Mouse (Mus musculus) left cerebral cortex, adult 9 months (tissue): ENCODE data around the gene Trove2.

Source experiments
- DNase-seq, 2 experiments: peaks; one replicate each; pipeline ENCODE4 v3.0.0; 2022; ENCODE audit warnings: low spot score in 2 of 2

Trove2 gene

DNA sequence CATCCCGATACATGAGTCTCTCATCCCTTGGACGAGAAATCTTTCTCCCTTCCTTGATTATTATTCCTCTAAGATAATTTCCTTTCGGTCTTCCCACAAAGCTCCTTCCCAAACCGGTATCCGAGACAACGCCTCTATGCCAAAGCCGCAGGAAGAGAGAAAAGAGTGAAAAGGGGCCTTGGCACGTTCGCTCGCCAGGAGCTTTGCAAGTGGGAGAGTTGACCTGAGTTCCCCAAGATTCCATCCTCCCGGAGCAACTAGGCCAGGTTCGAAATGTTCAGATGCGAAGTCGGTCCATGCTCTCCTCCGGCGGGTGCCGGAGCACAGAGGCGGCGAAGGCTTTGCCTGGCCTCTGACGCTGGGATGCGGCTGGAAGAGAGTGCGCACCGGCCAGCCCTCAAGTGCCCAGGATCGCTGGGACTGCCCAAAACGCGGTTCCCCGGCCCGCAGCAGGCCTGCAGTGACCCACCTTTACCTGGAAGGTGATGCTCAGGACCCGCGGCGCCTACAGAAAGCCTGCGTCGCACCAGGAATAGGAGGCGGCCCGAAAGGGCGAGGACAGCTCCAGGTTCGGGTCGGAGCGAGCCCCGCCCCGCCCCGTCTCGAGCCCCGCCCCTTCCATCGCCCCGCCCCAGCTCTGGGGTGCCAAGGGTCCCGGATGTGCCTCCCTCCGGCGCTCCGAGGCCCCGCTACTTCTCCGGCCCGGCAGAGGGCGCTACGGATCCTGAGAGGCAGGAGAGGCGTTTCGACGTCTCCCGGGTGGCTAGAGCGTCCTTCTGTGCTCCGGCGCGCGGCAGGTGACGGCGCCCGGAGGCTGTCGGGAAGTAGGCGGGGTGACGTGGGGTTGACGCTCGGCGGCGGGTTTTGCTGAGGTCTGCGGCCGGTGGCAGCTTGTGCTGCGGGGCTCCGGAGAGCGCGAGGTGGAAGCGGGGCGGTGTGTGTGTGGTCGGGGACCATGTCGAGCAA lies at the start of gene Trove2, which contains the start of gene Uchl5:
TSS of gene Trove2 (minus strand) at position 623 of the 966 bp plus-strand sequence.
TSS of gene Uchl5 (plus strand) at position 827 of the 966 bp plus-strand sequence.
- peak; percentile 90 to 98 for DNase-seq

DNA sequence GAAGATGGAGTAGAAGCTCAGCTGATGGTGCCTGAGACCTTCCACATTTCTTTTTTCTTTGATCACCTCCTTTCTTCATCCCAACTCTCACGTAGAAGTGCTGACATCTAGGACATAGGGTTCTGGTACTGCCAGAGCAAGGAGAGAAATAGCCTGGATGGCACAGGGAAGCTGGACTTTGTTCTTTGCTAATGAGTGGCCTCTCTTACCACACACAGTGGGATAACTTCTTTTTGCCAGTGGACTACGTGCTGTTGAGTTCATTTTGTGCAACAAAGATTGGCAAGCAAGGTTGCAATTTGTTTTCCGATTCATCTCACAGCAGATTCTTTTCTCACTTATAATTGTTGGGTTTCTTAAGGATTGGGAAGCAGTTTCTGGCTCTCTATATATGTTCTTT lies 45.8 kb upstream of the Trove2 start:
- no peak for DNase-seq

DNA sequence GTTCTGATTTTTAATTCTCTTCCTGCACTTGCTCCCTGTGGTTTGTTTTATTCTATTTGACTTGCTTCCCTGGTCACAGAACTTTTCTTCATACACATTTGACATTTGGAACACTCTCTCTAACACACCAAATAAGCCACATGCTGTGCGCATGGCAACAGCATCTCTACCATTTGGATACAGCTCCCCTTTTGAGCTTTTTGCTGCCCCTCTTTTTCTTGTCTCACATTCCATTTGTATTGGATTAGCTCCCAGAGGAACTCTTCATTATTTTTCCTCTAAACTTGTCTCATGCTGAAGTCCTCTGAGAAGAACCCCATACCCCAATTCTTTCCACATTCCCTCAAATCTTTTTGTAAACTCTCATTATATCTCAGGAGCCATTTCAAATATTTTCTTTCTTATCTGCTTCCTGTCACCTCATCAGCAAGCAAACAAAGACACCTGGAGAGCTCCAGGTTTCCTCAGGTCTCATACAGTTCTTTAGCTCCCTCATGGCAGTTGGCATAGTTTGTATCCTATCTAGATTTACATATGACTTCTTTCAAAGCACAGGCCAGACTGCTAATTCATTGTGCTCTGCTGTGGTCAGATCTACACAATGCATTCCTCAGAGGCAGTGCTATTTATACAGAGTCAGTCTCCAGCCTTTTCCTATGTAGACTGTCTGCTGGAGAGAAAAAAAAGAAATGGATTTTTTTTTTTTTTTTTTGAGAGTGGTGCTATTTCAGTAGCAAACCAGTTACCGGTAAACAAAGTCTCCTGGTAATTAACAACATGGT lies 43.4 kb upstream of the Trove2 start:
- no peak for DNase-seq

DNA sequence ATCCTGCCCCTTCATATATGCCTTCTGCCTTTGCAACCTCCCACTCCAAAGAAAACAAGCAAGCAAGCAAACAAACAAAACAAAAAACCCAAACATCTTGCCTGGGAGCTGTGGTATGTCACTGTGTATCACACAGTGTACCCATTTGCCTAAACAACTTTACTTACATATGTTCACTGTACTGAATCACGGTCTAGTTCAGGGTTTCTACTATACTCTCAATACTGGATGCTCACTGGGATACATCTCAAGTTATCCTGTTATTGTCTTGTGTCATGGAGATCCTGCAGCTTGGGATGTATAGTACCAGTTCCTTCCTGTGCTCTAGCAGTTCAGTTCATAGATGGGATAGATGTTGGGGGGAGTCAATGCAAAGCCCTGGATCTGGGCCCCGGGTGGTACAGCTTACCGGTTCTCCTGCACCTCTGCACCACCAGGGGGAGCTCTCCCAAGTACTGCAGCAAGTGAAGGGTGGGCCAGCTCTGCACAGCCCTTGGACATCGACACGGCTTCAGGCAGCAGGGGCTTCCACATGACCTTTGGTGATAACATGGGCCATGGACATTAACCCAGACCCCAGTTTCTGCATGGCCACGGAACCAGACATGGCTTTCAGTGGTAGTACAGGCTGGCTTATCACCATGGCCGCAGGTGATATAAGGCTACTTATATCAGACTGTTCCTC lies 37.0 kb upstream of the Trove2 start:
- peak in 1 of 2 experiments; percentile 77 for DNase-seq

DNA sequence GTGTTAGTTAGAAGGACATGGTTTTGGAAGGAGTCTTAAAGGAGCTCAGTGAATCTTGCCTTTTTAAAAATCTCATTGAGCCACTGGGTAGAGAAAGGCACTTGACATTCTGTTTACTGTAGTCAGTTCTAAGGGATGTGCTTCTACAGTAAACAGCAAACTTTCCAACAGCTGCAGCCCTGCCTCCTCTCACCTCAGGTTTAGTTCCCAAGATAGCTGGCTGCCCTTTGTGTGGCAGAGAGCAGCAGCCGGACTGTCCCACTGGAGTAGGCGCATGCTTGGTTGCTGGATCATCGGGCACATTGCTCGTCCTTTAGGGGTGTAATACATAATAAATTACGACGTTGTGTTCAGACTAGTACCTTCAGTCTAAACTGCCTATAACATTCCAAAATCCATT lies 32.2 kb upstream of the Trove2 start:
- DNase-seq, result no peak

DNA sequence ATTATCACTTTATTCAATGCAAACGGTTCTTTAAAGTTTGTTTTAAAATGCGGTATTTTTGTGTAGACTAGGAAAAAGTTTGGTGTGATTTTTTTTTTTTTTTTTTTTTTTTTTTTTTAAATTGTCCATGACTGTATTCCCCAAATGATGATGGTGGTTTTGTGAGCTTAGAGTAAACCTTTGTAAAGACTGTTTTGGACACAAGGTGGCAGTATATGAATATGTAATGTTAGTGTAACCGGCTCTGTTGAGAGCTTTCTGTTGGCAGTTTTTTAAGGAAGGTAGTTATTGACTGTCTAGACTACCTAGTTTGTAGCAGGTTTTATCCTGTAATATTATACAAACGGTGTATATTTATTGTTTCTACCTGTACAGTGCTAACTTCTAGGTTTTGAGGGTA lies 26.7 kb upstream of the Trove2 start:
- peak; percentile 35 to 46 for DNase-seq

DNA sequence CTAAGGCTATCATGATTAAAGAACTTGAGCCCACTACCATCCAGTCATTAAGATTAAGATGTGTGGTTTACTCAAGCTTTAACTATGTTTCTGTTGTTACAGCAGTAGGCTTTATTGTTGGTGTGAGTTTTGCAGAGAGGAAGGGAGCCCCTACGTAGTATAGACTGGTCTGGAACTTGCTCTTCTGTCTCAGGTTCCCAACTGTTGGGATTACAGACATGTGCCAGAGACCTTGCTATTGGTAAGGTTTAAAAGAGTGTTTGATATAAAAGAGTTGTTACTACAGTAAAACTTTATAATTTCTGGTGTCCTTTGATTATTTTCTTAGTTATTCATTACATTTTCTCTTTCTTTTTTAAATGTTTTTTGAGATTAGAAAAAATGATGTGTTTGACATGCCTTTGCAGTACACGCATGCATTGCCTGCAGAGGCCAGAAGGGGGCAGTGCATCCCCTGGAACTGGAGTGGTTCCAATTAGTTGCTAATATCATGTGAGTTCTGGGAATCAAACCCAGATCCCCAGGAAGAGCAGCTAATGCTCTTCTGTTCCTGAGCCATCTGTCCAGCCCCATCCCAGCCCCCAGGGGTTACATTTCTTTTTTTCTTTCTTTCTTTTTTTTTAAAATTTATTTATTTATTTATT lies 11.8 kb upstream of the Trove2 start:
- no peak for DNase-seq

DNA sequence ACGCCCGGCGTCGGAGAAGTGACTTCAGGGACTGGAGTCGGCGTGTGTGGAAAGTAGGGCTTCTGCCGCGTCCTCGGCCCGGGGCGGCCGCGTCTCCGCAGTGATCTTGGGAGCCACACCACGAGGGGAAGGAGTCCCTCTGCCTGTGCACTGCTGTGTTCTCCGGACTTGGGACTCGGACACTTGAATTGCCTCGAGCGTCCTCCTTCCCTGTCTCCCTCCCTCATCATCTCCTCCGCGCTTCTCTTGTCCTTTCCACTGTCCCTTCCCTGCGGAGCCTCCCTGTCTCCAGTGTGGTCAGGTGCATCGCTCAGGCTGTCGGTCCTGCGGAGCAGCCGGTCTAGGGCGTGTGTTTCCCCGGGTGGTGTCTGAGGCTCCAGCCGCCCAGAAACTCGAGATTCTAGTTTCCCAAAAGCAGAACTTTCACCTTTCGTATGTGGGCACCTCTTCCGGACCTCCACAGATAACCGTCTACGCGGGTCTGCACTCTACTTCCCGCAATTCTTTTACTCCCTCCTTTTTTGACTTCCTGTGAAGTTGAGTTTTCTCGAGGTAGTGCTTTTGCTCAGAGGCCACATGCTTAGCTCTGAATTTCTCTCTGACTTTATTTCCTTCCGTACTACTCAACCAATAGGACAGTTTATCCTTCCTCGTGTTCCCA lies 820 bp upstream of the Trove2 start:
- peak in 1 of 2 experiments; percentile 14 for DNase-seq

DNA sequence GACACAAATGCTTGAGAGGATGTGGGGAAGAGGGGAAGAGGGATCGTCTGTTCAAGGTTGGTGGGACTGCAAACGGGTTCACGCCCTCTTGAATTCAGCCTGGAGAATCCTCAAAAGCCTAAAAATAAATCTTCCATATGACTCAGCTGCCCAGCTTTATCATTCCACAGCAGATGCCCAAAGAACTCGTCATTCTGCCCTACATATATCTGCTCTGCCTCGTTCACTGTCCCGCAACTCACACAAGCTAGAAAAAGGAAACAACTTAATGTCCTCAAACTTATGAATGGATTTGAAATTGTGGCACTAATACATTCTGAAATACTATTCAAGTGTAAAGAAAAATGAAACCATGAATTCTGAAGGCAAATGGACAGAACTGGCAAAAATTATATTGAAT lies 3.0 kb downstream of the Trove2 start:
- no peak for DNase-seq

DNA sequence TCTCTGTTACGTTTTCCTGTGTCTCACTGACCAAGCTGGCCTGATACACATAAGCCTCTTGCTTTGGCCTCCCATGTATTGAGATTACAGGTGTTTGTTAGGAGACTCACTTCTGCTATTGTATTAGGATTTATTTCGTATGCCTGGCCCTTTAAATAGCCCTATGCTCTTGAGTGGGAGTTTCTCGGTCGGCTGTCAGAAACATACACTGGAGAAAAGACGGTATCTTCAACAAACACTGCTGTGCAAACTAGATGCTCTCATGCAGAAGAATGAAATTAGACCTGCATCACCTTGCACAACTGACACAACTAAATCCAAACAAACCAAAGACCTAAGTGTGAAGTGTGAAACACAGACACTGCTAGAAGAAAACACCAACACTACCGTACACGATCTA lies 3.8 kb downstream of the Trove2 start:
- no peak for DNase-seq

DNA sequence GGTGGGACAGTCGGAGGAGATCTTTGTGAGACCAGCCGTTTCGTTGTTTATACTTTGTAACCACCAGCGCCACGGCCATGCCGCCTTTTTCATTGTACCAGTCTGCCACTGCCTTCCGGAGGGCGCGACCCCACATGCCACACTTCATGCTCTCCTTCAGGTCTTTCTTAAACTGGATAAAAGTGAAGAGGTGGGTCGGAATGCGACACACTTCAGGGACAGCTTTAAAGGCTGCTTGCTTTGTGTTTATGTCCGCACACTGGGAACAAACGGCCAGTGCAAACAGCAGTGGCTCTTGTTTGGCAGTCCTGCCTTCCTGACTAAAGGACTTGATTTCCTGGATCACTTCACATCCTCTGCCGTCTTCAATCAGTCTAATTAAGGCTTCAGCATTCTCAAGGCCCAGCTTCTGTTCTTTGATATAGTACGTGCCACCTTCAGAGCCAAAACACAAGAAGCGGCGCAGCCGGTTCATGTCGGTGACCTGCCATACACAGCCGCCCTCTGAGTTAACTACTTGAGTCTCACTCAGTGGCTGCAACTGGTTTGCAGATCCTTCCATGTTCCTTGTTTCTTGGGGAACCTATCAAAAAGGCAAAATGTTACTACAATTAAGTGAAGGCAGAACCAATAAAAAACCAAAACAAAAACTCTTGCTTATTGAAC lies 6.3 kb downstream of the Trove2 start:
- DNase-seq, result no peak

DNA sequence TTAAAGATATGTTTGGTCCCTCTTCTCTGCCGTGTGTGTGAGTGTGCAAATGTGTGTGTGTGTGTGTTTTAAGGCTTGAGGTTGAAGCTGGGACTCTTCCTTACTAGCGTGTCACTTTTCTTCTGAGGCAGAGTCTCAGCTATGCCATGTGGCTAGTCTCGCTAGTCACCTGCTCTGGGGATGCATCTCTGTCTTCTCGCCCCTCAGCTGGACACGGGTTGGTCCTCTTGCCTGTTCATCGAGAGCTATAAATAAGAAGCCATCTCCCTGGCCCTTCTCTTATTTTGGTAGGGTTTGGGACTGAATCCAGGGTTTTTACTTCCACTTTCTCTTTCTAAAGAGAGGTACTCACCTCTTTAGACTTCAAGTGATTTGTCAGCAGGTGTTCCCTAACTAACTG lies 10.6 kb downstream of the Trove2 start:
- no peak for DNase-seq

DNA sequence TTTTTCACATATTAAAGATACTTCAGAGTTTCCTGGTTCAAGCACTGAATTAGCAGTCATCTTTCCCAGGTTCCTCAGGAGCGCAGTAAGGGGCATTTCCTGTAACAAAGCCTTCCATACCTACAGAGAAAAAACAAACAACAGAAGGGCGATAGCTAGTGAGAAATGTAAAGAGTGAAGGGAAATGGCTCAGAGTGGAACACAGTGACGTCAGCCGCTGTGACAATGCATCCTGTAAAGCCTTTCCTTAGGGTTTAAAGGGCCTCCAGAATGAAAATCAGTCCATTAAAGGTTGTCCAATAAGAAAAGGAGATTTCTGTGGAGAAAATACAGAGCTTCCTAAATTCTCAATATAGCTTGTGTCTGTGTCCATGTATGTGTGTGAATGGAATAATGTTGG lies 11.1 kb downstream of the Trove2 start:
- DNase-seq, result no peak

DNA sequence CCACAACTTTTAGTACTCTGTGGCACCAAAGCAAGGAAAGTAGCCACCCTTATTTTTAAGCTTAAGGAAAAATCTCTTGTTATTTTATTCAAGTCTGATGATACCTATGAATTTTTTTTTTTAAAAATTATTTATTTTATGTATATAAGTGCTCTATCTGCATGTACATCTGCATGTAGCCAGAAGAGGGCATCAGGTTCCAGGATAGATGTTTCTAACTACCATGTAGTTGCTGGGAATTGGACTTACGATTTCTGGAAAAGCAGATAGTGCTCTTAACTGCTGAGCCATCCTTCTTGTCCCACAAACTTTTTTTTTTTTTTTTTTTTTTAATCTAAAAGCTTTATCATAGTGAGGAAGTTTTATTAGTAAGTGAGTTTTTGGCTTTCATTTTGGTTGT lies 12.4 kb downstream of the Trove2 start:
- no peak for DNase-seq

DNA sequence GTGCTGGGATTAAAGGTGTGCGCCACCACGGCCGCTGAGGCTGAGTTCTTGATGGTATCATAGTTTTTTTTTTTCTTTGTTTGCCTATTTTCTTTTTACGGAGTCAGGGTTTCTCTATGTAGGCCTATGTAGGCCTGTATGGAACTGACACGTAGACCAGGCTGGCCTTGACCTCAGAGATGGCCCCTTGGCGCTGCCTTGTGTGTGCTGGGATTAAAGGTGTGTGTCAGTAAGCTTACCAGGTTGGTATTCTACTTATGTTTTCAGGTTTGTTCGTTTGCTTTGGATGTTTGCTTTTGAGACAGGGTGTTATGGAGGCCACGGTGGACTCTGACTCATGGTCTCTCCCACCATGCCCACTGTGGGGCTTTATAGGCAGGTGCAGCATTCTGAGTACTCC lies 14.7 kb downstream of the Trove2 start:
- no peak for DNase-seq

DNA sequence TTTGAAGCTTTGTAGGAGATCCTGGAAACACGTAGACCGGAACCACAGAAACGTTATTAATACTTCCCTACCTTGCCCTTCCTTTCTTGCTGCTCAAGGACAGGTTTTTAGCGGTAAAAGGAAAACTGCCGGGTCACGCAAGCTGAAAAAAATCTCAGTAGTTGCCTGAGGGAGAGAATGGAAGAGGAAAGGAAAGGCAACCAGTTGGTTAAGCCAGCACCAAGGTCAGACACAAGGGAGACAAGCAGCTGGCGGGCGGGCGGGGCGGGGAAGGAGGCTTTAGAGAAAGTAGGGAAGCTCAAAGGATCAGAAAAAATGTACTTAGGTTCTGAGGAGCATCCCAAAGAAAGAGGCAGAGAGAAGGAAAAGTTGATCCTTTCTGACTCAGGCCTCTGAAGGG lies 31.0 kb downstream of the Trove2 start:
- no peak for DNase-seq

DNA sequence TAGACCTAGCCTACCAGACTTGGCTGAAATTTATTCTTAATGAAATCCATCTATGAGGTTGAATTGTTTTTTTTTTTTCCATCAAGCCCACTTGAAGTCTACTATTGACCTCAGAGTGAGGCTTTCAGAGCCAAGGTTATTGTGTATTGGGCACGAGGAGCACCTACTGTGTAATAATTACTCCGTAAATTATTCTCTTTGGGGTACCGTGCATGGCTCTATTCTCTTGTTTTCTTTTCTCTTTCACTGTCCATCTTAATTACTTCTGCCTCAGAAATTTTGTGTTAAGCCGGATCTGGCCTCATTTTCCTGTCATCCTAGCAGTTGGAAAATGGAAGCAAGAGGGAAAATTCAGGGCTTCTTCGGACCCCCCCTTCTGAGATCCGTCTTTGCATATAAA lies 34.7 kb downstream of the Trove2 start:
- no peak for DNase-seq

DNA sequence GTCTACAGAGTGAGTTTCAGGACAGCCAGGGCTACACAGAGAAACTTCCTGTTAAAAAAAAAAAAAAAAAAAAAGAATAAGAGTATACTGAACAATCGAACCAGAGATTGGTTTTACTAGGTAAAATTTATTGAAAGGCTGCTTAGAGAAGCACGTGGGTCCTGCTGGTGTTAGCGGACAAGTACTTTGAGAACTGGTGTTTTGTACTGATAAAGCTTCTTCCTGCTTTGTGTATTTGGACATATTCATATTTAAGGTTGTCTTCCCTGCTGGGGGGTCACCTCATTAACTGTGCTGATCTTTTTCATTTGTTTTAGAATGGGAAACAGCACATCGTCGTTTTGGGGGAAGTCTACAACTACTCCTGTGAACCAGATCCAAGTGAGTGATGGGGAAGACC lies 35.5 kb downstream of the Trove2 start:
- DNase-seq, result no peak

DNA sequence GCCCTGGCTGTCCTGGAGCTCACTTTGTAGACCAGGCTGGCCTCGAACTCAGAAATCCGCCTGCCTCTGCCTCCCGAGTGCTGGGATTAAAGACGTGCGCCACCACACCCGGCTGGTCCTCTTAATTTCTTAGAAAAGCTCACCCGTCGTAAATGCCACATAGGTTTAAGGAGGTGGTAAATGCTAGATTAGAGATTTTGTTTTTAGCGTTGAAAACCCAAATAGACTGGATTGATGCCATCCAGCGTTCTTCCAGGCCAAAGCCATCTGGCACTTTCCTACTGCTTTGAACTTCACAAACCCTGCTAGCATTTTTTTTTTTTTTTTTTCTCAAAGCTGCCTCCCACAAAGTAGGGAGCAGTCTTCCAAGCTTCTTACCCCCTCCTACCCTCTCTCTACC lies 36.3 kb downstream of the Trove2 start:
- peak in 1 of 2 experiments; percentile 27 for DNase-seq
